Mouse (Mus musculus) heart, embryonic 14.5 days (tissue): ENCODE measurements at regions not wholly inside any gene's neighbourhood (a gene's known extent, or its start where the extent isn't known, plus 50 kb on each side); places are given as distances from the start of the nearest gene placed in this dataset.

Experiments used
- ATAC-seq: fragments of 200-750 bp; cut with Nextera tagmentation; 2 replicates; pipeline ENCODE4 v1.8.0; 2017; ENCODE audit warnings: low read depth, moderate TSS enrichment; ENCODE audit not compliant: insufficient number of reproducible peaks, insufficient read depth, low FRiP score
- H3K27ac ChIP-seq, 2 experiments: fragments of 200-500 bp in 1 of 2; fragments of 300-500 bp in 1 of 2; sonication (generic) in 1 of 2; replicated peaks in 1 of 2; 2 replicates each; pipeline ENCODE4 v1.5.1; 2012 to 2014; ENCODE audit warnings: low read depth in 2 of 2, low read length in 2 of 2, control low read depth in 1 of 2, mild to moderate bottlenecking in 1 of 2, mixed read lengths in 1 of 2; ENCODE audit not compliant: control insufficient read depth in 1 of 2, insufficient read depth in 1 of 2
- H3K27me3 ChIP-seq: fragments of 300-500 bp; sonication (generic); 2 replicates; pipeline ENCODE4 v1.6.1; 2014; ENCODE audit warnings: mild to moderate bottlenecking, low read length, control low read depth; ENCODE audit not compliant: control insufficient read depth, insufficient read depth
- H3K36me3 ChIP-seq: fragments of 300-500 bp; sonication (generic); 2 replicates; pipeline ENCODE4 v1.6.1; 2014; ENCODE audit warnings: mild to moderate bottlenecking, control low read depth, low read length, mixed read lengths; ENCODE audit not compliant: control insufficient read depth, insufficient read depth
- H3K4me1 ChIP-seq, 2 experiments: fragments of 200-500 bp in 1 of 2; fragments of 300-500 bp in 1 of 2; sonication (generic) in 1 of 2; 2 replicates each; pipeline ENCODE4 v1.6.1; 2012 to 2014; ENCODE audit warnings: low read length in 2 of 2, control low read depth in 1 of 2, mixed read lengths in 1 of 2; ENCODE audit not compliant: control insufficient read depth in 2 of 2, insufficient read depth in 2 of 2
- H3K4me2 ChIP-seq: fragments of 300-500 bp; sonication (generic); 2 replicates; pipeline ENCODE4 v1.6.1; 2014; ENCODE audit warnings: mild to moderate bottlenecking, low read length
- H3K4me3 ChIP-seq, 2 experiments: fragments of 200-500 bp in 1 of 2; fragments of 300-500 bp in 1 of 2; sonication (generic) in 1 of 2; 2 replicates each; pipeline ENCODE4 v1.5.1; 2012 to 2014; ENCODE audit warnings: low read length in 2 of 2, mild to moderate bottlenecking in 2 of 2, control low read depth in 1 of 2, low read depth in 1 of 2, moderate library complexity in 1 of 2; ENCODE audit not compliant: control insufficient read depth in 1 of 2, insufficient read depth in 1 of 2
- H3K9ac ChIP-seq: fragments of 300-500 bp; sonication (generic); 2 replicates; pipeline ENCODE4 v1.6.1; 2014; ENCODE audit warnings: mild to moderate bottlenecking, low read length
- H3K9me3 ChIP-seq: fragments of 300-500 bp; sonication (generic); 2 replicates; pipeline ENCODE4 v1.6.1; 2016; ENCODE audit warnings: low read length, control low read depth; ENCODE audit not compliant: control insufficient read depth
- WGBS: fragments of 180-500 bp; shearing (Covaris S2); extraction: QIAGEN DNeasy Blood & Tissue Kit; methylation state at CpG from one replicate; pipeline ENCODE4 v1.1.7; 2014; 5-methylcytosine and 5-hydroxymethylcytosine counted together

DNA sequence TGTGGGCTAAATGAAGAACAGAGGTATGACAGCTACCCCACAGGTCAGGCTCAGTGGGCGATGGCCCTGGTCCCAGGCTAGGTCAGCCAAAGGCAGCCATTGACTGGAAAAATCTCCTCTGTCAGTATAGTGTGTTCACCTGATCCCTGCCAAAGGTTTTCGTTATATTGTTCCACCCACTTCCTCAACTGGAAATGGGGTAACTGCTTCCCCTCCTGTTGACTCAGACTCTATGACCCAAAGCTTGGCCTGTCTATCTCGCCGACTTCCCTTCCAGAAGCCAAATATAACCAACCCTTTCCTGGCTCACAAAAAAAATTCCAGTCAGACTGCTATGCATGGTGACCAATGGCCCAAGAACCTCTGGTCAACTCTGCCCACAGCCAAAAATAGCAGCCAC lies 437.0 kb upstream of the Smim15 start:
- 46% methylated on average over 4 of the region's 4 CpGs for WGBS
- Histone ChIP-seq H3K27ac (0 out of 4 replicates have a peak overlapping the region, but pooled peaks of 1 of the 2 experiments have one; percentile 26), H3K36me3 (no peaks in the 10 kb centered on the region), H3K4me3 (no peak overlapping the region), H3K4me2 (no peak overlapping the region), H3K4me1 (peaks cover 3 to 4% of the 10 kb centered on the region in 2 experiments; a peak in 3 of 4 replicates), H3K9ac (no peak overlapping the region), H3K27me3 (no peaks in the 10 kb centered on the region), H3K9me3 (peaks cover 4% of the 10 kb centered on the region; the same call in 1 of the 2 replicates)
- ATAC-seq, result peak; percentile 54; the same call in 1 of the 2 replicates

- H3K9me3 ChIP-seq, result peaks cover 4% of the 10 kb centered on the region; the same call in 1 of the 2 replicates
- no peaks in the 10 kb centered on the region for H3K36me3 ChIP-seq
- peaks cover 8 to 11% of the 10 kb centered on the region in 2 experiments for H3K4me1 ChIP-seq
- no peak overlapping the region for H3K9ac ChIP-seq
- no peak overlapping the region for H3K4me3 ChIP-seq
- no peaks in the 10 kb centered on the region for H3K27me3 ChIP-seq
- ATAC-seq, result no peak
- H3K4me2 ChIP-seq, result no peak overlapping the region
- no peak overlapping the region for H3K27ac ChIP-seq
- WGBS, result 86% methylated on average over 5 of the region's 5 CpGs
Observed at GRCm38 (mm10) chr13:107602149-107602548, 442.1 kb upstream of the Smim15 start.

DNA sequence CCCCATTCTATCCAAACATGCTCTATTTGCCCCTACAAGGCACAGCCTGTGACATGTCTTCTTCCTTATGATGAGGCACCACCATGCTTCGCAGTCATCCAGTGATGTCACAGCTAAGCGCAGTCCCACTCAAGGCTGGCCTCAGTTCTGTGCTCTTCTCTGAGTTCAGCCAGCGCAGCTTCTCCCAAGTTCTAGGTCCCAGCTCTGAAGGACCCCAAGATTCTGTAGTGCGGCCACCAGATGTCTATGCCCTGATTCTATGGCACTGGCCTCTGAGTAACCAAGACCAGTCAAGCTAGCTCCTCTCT lies 443.2 kb upstream of the Smim15 start:
- Histone ChIP-seq H3K4me3 (peak overlapping the region; percentile 13 to 27; a peak in 2 of 4 replicates), H3K9me3 (peaks cover 4% of the 10 kb centered on the region; the same call in 1 of the 2 replicates), H3K27me3 (no peaks in the 10 kb centered on the region), H3K4me2 (peak overlapping the region; percentile 54), H3K27ac (no peak overlapping the region), H3K9ac (no peak overlapping the region), H3K4me1 (peaks cover 8 to 10% of the 10 kb centered on the region in 2 experiments), H3K36me3 (no peaks in the 10 kb centered on the region)
- WGBS, result 78% methylated on average over 4 of the region's 4 CpGs
- no peak for ATAC-seq

GRCm38 (mm10) chr13:107600331-107601131 lies 443.7 kb upstream of the Smim15 start:
- H3K27me3 ChIP-seq, result no peaks in the 10 kb centered on the region
- peak overlapping the region; percentile 25; the same call in 1 of the 2 replicates for H3K9ac ChIP-seq
- H3K4me3 ChIP-seq, result peak overlapping the region; percentile 13 to 27; a peak in 3 of 4 replicates
- WGBS, result 28% methylated on average over 22 of the region's 22 CpGs
- H3K9me3 ChIP-seq, result peaks cover 4% of the 10 kb centered on the region; the same call in 1 of the 2 replicates
- ATAC-seq, result peak; percentile 47
- no peak overlapping the region for H3K27ac ChIP-seq
- H3K4me1 ChIP-seq, result peaks cover 8 to 10% of the 10 kb centered on the region in 2 experiments
- H3K4me2 ChIP-seq, result peak overlapping the region; percentile 54
- no peaks in the 10 kb centered on the region for H3K36me3 ChIP-seq

- H3K36me3 ChIP-seq, result no peaks in the 10 kb centered on the region
- 36% methylated on average over 4 of the region's 4 CpGs for WGBS
Observed at GRCm38 (mm10) chr13:107599094-107599644, 445.1 kb upstream of the Smim15 start.

GRCm38 (mm10) chr13:107598391-107598790 lies 445.9 kb upstream of the Smim15 start:
- no peak overlapping the region for H3K4me2 ChIP-seq
- H3K27ac ChIP-seq, result no peak overlapping the region
- no peaks in the 10 kb centered on the region for H3K27me3 ChIP-seq
- WGBS, result 35% methylated on average over 1 of the region's 1 CpGs
- no peak for ATAC-seq
- H3K4me1 ChIP-seq, result peaks cover 8 to 10% of the 10 kb centered on the region in 2 experiments
- no peak overlapping the region for H3K9ac ChIP-seq
- H3K9me3 ChIP-seq, result peaks cover 2% of the 10 kb centered on the region; the same call in 1 of the 2 replicates
- H3K4me3 ChIP-seq, result no peak overlapping the region
- no peaks in the 10 kb centered on the region for H3K36me3 ChIP-seq

More at GRCm38 (mm10) chr13:107599094-107599644, 445.1 kb upstream of the Smim15 start:
- Histone ChIP-seq H3K4me1 (peaks cover 8 to 10% of the 10 kb centered on the region in 2 experiments), H3K4me3 (no peak overlapping the region), H3K4me2 (no peak overlapping the region), H3K27me3 (no peaks in the 10 kb centered on the region), H3K9me3 (peaks cover 4% of the 10 kb centered on the region; the same call in 1 of the 2 replicates), H3K9ac (no peak overlapping the region), H3K27ac (no peak overlapping the region)
- no peak for ATAC-seq

DNA sequence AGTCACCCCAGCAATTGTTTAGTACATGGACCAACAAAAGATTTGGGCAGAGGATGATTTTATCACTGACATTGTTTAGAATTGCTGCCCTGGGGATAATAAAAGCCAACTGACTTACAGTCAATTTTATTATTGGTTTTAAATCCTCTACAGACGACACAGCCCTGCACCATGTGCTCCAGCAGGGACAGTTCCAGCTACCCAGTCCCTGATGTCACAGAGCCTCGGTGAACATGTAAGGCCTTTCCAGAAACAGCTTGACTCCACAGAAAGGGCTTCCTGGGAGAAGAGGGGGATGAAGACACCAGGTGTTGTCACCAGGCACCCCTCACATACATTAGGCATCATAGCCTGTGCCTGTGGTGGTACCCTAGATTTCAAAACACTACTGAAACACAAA lies 447.0 kb upstream of the Smim15 start:
- Histone ChIP-seq H3K27me3 (no peaks in the 10 kb centered on the region), H3K9me3 (no peaks in the 10 kb centered on the region), H3K4me2 (no peak overlapping the region), H3K4me1 (peaks cover 8 to 10% of the 10 kb centered on the region in 2 experiments), H3K27ac (no peak overlapping the region), H3K9ac (no peak overlapping the region), H3K36me3 (no peaks in the 10 kb centered on the region), H3K4me3 (no peak overlapping the region)
- no peak for ATAC-seq
- 70% methylated on average over 2 of the region's 2 CpGs for WGBS
